Mouse (Mus musculus): Measurements from ENCODE around the gene Edn3. TPM values are rescaled to one million over a fixed set of nuclear protein-coding genes. Genes with fewer than 3 reads are reported as not detected.
A peak's percentile ranks its signal among the peaks of the same experiment; 100 is the strongest.

The Edn3 gene
- polyA plus RNA-seq, 1 experiment from 2014 or later: 13.9 TPM

DNA sequence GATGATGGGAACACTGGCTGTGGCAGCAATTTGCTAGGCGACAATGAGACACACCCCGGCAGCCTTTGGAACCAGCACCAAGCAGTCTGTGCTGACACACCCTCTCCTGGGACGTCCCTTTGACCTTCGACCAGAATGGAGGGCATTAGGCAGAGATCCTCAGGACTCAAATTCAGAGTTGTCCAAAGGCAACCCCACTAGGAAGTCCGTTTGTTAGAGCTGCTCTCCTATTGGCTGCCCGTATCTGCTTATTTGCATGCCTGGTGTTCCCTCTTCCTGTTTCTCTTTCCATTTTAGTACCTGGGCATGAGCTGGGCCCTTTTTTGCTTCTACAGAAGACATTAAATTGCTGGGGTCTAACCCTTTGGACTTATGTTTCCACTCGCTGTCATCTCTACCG is 12.0 kb upstream of the Edn3 start:
- Histone ChIP-seq H3K4me3 (ENCODE audit: low read depth, low read length) (no peak overlapping the region), H3K9me3 (ENCODE audit: control insufficient read depth, low read length) (no peaks in the 10 kb centered on the region), H3K36me3 (ENCODE audit: control insufficient read depth, insufficient read depth, low read length) (no peaks in the 10 kb centered on the region), H3K27ac (replicated peaks; ENCODE audit: low read depth, low read length) (no peak overlapping the region), H3K9ac (ENCODE audit: low read depth, low read length) (no peak overlapping the region), H3K4me1 (ENCODE audit: control insufficient read depth, insufficient read depth, low read length) (0 out of 2 replicates have a peak, but pooled peaks cover 3% of the 10 kb centered on the region), H3K27me3 (replicated peaks; ENCODE audit: control insufficient read depth, insufficient read depth, low read length) (no peaks in the 10 kb centered on the region; the same call in 1 of the 2 replicates), H3K4me2 (ENCODE audit: low read depth, low read length) (no peak overlapping the region)
- 73% methylated on average over 8 of the region's 8 CpGs for WGBS
- DNase-seq (ENCODE audit: low spot score) (no peak), ATAC-seq (ENCODE audit: low read depth) (no peak)

DNA sequence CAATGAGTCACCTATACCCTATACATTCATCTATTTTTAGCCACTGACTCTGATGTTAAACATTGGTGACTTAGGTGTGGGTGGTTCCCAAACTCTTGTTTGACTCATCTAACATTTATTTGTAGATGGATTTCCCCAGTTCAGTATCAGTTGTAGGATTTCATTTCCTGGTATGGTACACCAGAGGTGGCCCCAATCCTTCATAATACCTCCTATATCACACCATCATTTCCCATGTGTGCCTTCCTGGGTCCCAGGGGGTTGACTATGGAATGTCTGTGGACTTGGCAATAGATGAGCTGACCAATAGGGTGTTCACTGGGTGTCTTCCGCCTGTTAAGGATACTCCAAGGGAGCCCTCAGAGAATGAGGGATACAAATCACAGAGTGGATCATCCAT is 7.2 kb upstream of the Edn3 start:
- Histone ChIP-seq H3K9ac (ENCODE audit: low read depth, low read length) (no peak overlapping the region), H3K27ac (replicated peaks; ENCODE audit: low read depth, low read length) (no peak overlapping the region), H3K9me3 (ENCODE audit: control insufficient read depth, low read length) (no peaks in the 10 kb centered on the region), H3K4me3 (ENCODE audit: low read depth, low read length) (no peak overlapping the region), H3K36me3 (ENCODE audit: control insufficient read depth, insufficient read depth, low read length) (no peaks in the 10 kb centered on the region), H3K27me3 (replicated peaks; ENCODE audit: control insufficient read depth, insufficient read depth, low read length) (no peaks in the 10 kb centered on the region), H3K4me1 (ENCODE audit: control insufficient read depth, insufficient read depth, low read length) (peaks cover 9% of the 10 kb centered on the region; the same call in 1 of the 2 replicates), H3K4me2 (ENCODE audit: low read depth, low read length) (no peak overlapping the region)
- DNase-seq (ENCODE audit: low spot score) (no peak), ATAC-seq (ENCODE audit: low read depth) (no peak)
- WGBS: 88% methylated on average over 1 of the region's 1 CpGs

DNA sequence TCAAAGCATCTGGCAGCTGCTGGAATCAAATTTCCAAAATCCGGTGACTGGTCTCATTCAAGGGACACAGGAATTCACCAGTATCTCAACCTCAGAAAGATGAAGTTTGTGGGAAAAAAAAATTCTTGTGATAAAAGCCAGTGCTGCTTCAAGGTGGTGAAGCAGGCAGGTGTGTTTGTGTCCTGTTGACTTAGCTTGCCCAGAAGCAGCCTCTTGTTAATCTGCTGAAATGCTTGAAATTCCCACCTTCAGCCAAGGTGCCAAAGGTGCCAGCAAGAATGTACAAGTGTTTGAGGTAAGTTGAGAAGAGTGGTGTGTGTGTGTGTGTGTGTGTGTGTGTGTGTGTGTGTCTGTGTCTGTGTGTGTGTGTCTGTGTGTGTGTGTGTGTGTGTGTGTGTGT is 6.2 kb upstream of the Edn3 start:
- Histone ChIP-seq H3K4me2 (ENCODE audit: low read depth, low read length) (no peak overlapping the region), H3K36me3 (ENCODE audit: control insufficient read depth, insufficient read depth, low read length) (no peaks in the 10 kb centered on the region), H3K4me3 (ENCODE audit: low read depth, low read length) (no peak overlapping the region), H3K9me3 (ENCODE audit: control insufficient read depth, low read length) (no peaks in the 10 kb centered on the region), H3K9ac (ENCODE audit: low read depth, low read length) (no peak overlapping the region), H3K4me1 (ENCODE audit: control insufficient read depth, insufficient read depth, low read length) (peaks cover 9% of the 10 kb centered on the region; the same call in 1 of the 2 replicates), H3K27ac (replicated peaks; ENCODE audit: low read depth, low read length) (no peak overlapping the region), H3K27me3 (replicated peaks; ENCODE audit: control insufficient read depth, insufficient read depth, low read length) (no peaks in the 10 kb centered on the region)
- ATAC-seq (ENCODE audit: low read depth): no peak
- 13% methylated on average over 1 of the region's 1 CpGs for WGBS
- DNase-seq (ENCODE audit: low spot score): peak; percentile 48

DNA sequence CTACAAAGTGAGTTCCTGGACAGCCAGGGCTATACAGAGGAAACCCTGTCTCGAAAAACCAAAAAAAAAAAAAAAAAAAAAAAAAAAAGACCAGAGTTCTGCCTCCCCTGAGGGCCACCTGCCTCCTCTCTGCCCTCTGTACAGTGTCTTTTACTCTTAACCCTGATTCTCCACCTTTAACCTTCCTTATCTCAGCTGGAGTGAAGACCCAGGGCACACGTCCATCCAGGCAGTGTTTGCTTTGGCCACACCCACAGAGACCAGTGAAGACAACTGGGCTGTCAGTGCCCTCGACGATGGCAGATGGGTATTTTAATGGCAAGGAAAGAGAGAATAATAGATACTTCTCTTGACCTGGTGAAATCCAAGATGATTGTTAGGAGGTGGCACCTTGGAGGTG is 1.2 kb upstream of the Edn3 start:
- H3K27me3 ChIP-seq (replicated peaks; ENCODE audit: control insufficient read depth, insufficient read depth, low read length): no peaks in the 10 kb centered on the region
- no peak overlapping the region for H3K9ac ChIP-seq (ENCODE audit: low read depth, low read length)
- H3K4me1 ChIP-seq (ENCODE audit: control insufficient read depth, insufficient read depth, low read length): peaks cover 14% of the 10 kb centered on the region; the same call in 1 of the 2 replicates
- no peaks in the 10 kb centered on the region for H3K9me3 ChIP-seq (ENCODE audit: control insufficient read depth, low read length)
- no peak overlapping the region for H3K4me3 ChIP-seq (ENCODE audit: low read depth, low read length)
- no peak overlapping the region for H3K4me2 ChIP-seq (ENCODE audit: low read depth, low read length)
- no peak overlapping the region for H3K27ac ChIP-seq (replicated peaks; ENCODE audit: low read depth, low read length)
- no peak for ATAC-seq (ENCODE audit: low read depth)
- DNase-seq (ENCODE audit: low spot score): no peak
- H3K36me3 ChIP-seq (ENCODE audit: control insufficient read depth, insufficient read depth, low read length): no peaks in the 10 kb centered on the region
- WGBS: 83% methylated on average over 4 of the region's 4 CpGs

DNA sequence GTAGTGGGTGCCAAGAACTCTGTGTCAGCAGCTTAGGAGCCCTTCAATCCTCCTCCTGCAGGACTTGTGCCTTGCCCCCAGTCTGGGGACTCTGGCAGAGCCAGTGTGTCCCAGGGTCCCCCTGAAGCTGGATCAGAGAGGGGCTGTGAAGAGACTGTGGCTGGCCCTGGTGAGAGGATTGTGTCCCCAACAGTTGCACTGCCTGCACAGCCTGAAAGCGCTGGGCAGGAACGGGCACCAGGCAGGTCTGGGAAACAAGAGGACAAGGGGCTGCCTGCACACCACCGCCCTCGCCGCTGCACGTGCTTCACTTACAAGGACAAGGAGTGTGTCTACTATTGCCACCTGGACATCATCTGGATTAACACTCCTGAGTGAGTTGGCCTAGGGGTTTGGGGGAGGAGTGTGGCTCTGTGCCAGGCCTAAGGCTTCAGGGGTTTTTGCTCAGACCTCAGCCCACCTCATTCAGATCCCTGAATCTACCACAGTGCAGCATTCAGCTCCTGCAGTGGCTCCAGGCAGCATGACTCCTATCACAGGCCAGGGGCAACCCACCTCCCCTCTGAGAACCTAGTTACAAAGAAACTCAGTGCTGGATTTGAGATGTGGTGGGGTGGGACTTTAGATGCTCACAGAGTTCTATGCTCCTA is 1.2 kb downstream of the Edn3 start:
- H3K9ac ChIP-seq (ENCODE audit: low read depth, low read length): peak overlapping the region; percentile 71
- no peaks in the 10 kb centered on the region for H3K27me3 ChIP-seq (replicated peaks; ENCODE audit: control insufficient read depth, insufficient read depth, low read length)
- peak overlapping the region; percentile 83 for H3K4me2 ChIP-seq (ENCODE audit: low read depth, low read length)
- H3K4me1 ChIP-seq (ENCODE audit: control insufficient read depth, insufficient read depth, low read length): peaks cover 18% of the 10 kb centered on the region; the same call in 1 of the 2 replicates
- peak; percentile 28 for DNase-seq (ENCODE audit: low spot score)
- peak overlapping the region; percentile 55 for H3K4me3 ChIP-seq (ENCODE audit: low read depth, low read length)
- H3K27ac ChIP-seq (replicated peaks; ENCODE audit: low read depth, low read length): peak overlapping the region; percentile 45; the same call in 1 of the 2 replicates
- H3K9me3 ChIP-seq (ENCODE audit: control insufficient read depth, low read length): no peaks in the 10 kb centered on the region
- 40% methylated on average over 6 of the region's 6 CpGs for WGBS
- H3K36me3 ChIP-seq (ENCODE audit: control insufficient read depth, insufficient read depth, low read length): 0 out of 2 replicates have a peak, but pooled peaks cover 6% of the 10 kb centered on the region
- 0 out of 2 replicates have a peak, but pooled peaks have one; percentile 26 for ATAC-seq (ENCODE audit: low read depth)

DNA sequence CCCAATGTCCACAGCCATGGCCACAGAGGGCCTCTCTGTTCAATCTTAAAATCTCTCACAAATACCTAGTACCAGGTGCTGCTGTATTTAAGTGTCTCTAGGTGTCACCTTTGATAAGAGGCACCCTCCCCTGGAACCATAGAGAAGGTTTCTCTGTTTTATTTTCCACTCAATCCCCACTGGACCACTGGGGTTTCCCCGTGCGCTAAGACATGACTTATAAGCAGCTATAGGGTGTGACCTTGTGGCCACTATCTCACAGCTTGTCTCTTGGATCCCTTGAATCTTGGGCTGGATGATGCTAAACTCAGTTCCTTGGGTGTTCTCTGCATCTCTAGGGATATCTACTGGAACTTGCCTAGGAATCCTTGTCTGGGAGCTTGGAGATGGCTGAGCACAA is 1.9 kb downstream of the Edn3 start:
- ATAC-seq (ENCODE audit: low read depth) (no peak), DNase-seq (ENCODE audit: low spot score) (no peak)
- H3K9ac ChIP-seq (ENCODE audit: low read depth, low read length): no peak overlapping the region
- WGBS: 89% methylated on average over 2 of the region's 2 CpGs
- H3K9me3 ChIP-seq (ENCODE audit: control insufficient read depth, low read length): no peaks in the 10 kb centered on the region
- peak overlapping the region; percentile 83 for H3K4me2 ChIP-seq (ENCODE audit: low read depth, low read length)
- H3K36me3 ChIP-seq (ENCODE audit: control insufficient read depth, insufficient read depth, low read length): 0 out of 2 replicates have a peak, but pooled peaks cover 6% of the 10 kb centered on the region
- peaks cover 18% of the 10 kb centered on the region; the same call in 1 of the 2 replicates for H3K4me1 ChIP-seq (ENCODE audit: control insufficient read depth, insufficient read depth, low read length)
- H3K27me3 ChIP-seq (replicated peaks; ENCODE audit: control insufficient read depth, insufficient read depth, low read length): no peaks in the 10 kb centered on the region
- H3K27ac ChIP-seq (replicated peaks; ENCODE audit: low read depth, low read length): no peak overlapping the region
- H3K4me3 ChIP-seq (ENCODE audit: low read depth, low read length): no peak overlapping the region

DNA sequence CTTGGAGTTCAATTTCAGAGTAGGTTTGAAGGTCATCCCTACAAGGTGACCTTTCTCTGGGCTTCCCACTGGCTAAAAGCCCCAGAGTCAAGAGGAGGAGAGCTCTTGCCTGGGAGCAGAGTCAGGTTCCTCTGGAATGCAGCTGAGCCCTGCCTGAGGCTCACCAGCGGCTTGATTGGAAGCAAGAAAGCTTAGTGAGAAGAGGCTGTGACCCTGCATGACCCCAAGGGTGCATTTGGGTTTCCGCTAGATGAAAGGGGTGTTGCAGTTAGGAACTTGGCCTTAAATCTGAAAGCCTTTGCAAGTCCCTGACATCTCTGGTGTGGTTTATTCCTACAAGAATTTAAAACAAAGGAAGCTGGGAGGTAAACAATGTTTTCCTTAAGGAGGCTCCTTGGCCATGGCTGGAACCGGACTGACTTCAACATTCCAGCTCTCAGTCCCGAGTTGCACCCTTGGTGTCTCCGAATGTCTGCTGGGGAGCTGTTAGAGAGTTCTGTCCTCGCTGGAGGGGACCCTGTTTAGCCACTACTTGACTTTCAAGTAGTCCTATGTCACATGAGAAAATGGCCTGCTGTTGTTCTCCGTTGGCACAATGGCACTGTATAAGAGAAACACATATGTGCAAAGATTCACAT is 8.6 kb downstream of the Edn3 start:
- no peak for DNase-seq (ENCODE audit: low spot score)
- peaks cover 9% of the 10 kb centered on the region; the same call in 1 of the 2 replicates for H3K4me1 ChIP-seq (ENCODE audit: control insufficient read depth, insufficient read depth, low read length)
- no peak for ATAC-seq (ENCODE audit: low read depth)
- 0 out of 2 replicates have a peak, but pooled peaks cover 6% of the 10 kb centered on the region for H3K36me3 ChIP-seq (ENCODE audit: control insufficient read depth, insufficient read depth, low read length)
- H3K9ac ChIP-seq (ENCODE audit: low read depth, low read length): no peak overlapping the region
- no peaks in the 10 kb centered on the region for H3K27me3 ChIP-seq (replicated peaks; ENCODE audit: control insufficient read depth, insufficient read depth, low read length)
- H3K9me3 ChIP-seq (ENCODE audit: control insufficient read depth, low read length): no peaks in the 10 kb centered on the region
- no peak overlapping the region for H3K4me2 ChIP-seq (ENCODE audit: low read depth, low read length)
- 45% methylated on average over 7 of the region's 7 CpGs for WGBS
- H3K27ac ChIP-seq (replicated peaks; ENCODE audit: low read depth, low read length): no peak overlapping the region
- no peak overlapping the region for H3K4me3 ChIP-seq (ENCODE audit: low read depth, low read length)

DNA sequence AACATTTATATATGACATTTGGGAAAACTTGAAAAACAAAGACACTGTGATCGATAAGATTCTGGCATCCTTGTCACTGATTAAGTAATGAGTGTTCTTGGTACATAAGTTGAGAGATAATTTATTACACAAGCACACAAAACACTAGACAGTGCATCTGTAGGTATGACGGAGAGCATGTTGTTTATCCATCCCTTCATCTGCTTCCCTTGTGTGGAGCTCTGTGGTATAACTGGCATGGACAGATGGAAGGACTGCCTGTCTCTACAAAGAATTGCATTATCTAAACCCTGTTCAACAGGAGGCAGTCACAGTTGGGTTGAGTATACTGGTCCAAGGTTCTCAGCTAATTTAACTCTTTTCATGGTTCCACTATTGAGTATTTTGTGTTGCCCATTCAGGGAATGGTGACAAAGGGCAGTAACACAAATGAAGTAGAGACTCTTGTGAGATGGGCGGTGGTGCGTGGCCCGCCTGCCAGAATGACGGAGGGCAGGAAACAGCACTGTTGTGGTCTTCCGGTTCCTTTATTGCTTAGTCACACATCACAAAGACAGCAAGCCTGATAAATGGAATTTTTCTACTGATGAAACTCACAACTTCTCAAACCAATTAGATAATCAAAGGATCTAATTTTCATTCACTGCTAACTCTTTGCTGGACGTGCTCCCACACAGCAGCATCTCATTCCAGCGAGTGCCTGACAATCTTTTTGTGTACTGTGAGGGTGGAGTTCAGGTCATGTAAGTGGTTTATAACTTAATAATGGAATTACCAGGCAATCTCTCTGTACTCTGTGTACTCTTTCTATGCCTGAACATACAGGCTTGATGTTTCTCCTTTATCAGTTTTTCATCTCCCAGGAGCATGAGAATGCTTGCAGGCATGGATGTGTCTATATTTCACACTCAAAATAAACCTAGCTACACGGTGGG is 14.0 kb downstream of the Edn3 start:
- no peak overlapping the region for H3K27ac ChIP-seq (replicated peaks; ENCODE audit: low read depth, low read length)
- H3K4me3 ChIP-seq (ENCODE audit: low read depth, low read length): no peak overlapping the region
- H3K4me2 ChIP-seq (ENCODE audit: low read depth, low read length): no peak overlapping the region
- no peaks in the 10 kb centered on the region for H3K27me3 ChIP-seq (replicated peaks; ENCODE audit: control insufficient read depth, insufficient read depth, low read length)
- ATAC-seq (ENCODE audit: low read depth) (no peak), DNase-seq (ENCODE audit: low spot score) (no peak)
- no peaks in the 10 kb centered on the region for H3K36me3 ChIP-seq (ENCODE audit: control insufficient read depth, insufficient read depth, low read length)
- WGBS: 81% methylated on average over 10 of the region's 10 CpGs
- H3K9me3 ChIP-seq (ENCODE audit: control insufficient read depth, low read length): 0 out of 2 replicates have a peak, but pooled peaks cover 4% of the 10 kb centered on the region
- no peak overlapping the region for H3K9ac ChIP-seq (ENCODE audit: low read depth, low read length)
- H3K4me1 ChIP-seq (ENCODE audit: control insufficient read depth, insufficient read depth, low read length): no peaks in the 10 kb centered on the region
